Mouse (Mus musculus) lung, postnatal 0 days (tissue): ENCODE results near the gene Babam2. TPM values are rescaled to one million over a fixed set of nuclear protein-coding genes. Genes with fewer than 3 reads are reported as not detected.

ENCODE experiments used
- ATAC-seq: fragments of 200-750 bp; cut with Nextera tagmentation; 2 replicates; pipeline ENCODE4 v1.8.0; 2017; ENCODE audit warnings: moderate library complexity
- DNase-seq: peaks from one replicate; pipeline ENCODE4 v3.0.0-alpha.2; 2016; ENCODE audit warnings: low spot score
- H3K27ac ChIP-seq: fragments of 300-500 bp; sonication (generic); 2 replicates; pipeline ENCODE4 v1.5.1; 2014; ENCODE audit warnings: antibody characterized with exemption, mild to moderate bottlenecking, low read length, mixed read lengths
- H3K27me3 ChIP-seq: fragments of 300-500 bp; sonication (generic); replicated peaks from 2 replicates; pipeline ENCODE4 v1.6.1; 2014; ENCODE audit warnings: low read length, mixed read lengths; ENCODE audit not compliant: insufficient read depth
- H3K36me3 ChIP-seq: fragments of 300-500 bp; sonication (generic); 2 replicates; pipeline ENCODE4 v1.6.1; 2014; ENCODE audit warnings: low read length, mixed read lengths; ENCODE audit not compliant: insufficient read depth
- H3K4me1 ChIP-seq: fragments of 300-500 bp; sonication (generic); 2 replicates; pipeline ENCODE4 v1.6.1; 2014; ENCODE audit warnings: antibody characterized with exemption, low read depth, low read length, mixed read lengths; ENCODE audit not compliant: insufficient read depth
- H3K4me2 ChIP-seq: fragments of 300-500 bp; sonication (generic); replicated peaks from 2 replicates; pipeline ENCODE4 v1.6.1; 2014; ENCODE audit warnings: low read depth, mild to moderate bottlenecking, low read length, moderate library complexity, mixed read lengths
- H3K4me3 ChIP-seq: fragments of 300-500 bp; sonication (generic); 2 replicates; pipeline ENCODE4 v1.5.1; 2014; ENCODE audit warnings: low read depth, low read length
- H3K9ac ChIP-seq: fragments of 300-500 bp; sonication (generic); replicated peaks from 2 replicates; pipeline ENCODE4 v1.6.1; 2014; ENCODE audit warnings: low read depth, mild to moderate bottlenecking
- H3K9me3 ChIP-seq: fragments of 300-500 bp; sonication (generic); 2 replicates; pipeline ENCODE4 v1.6.1; 2016; ENCODE audit warnings: low read length, mixed read lengths
- CTCF ChIP-seq: IDR thresholded peaks from 2 replicates; pipeline ENCODE4 v1.5.1; 2016; ENCODE audit warnings: antibody characterized with exemption, mild to moderate bottlenecking
- EP300 ChIP-seq: IDR thresholded peaks from 2 replicates; pipeline ENCODE4 v1.6.1; 2016; ENCODE audit warnings: antibody characterized with exemption, mild to moderate bottlenecking, control low read depth
- WGBS: fragments of 180-500 bp; shearing (Covaris S2); extraction: QIAGEN DNeasy Blood & Tissue Kit; methylation state at CpG from one replicate; pipeline ENCODE4 v1.1.7; 2014; 5-methylcytosine and 5-hydroxymethylcytosine counted together
- polyA plus RNA-seq: library from polyadenylated mRNA; unstranded; fragments of >200 nt; fragmentation: Nextera tagmentation; extraction: Ambion mirVana; gene quantifications from 2 replicates; pipeline ENCODE4 v1.2.1, GENCODE M21; 2015

Gene Babam2
- polyA plus RNA-seq, 1 experiment from 2014 or later, result 39.4 TPM

DNA sequence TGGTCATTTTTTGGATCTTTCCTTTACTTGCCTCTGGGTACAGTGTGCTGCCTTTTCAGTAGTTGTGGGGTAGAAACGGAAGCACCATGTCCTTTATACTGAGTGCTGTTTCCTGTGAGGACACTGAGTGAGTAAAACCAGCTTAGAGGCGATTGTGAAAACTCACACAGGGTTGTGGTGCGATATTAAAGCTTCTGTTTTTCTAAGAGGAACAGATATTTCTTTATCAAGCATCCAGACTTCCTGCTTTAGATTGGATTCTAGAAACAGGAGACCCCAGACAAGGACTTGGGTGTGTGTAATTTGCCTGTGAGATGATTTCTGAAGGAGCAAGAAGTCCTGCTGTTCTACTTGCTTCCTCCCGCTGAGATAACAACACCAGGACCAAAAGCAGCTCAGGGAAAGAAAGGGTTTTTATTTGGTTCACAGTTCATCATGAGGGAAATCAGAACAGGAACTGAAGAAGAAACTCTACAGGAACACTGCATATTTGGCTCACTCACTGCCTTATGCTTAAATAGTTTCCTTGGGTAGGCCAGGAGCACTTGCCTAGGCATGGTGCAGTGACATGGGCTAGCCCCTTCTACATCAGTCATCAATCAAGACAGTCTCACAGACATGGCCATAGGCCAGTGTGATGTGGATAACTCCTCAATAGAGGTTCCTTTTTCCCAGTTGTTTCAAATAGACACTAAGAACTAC lies 69.5 kb downstream of the Babam2 start:
- peak; percentile 66 for ATAC-seq
- peak; percentile 46 for DNase-seq
- peak overlapping the region; percentile 43 for H3K27ac ChIP-seq

DNA sequence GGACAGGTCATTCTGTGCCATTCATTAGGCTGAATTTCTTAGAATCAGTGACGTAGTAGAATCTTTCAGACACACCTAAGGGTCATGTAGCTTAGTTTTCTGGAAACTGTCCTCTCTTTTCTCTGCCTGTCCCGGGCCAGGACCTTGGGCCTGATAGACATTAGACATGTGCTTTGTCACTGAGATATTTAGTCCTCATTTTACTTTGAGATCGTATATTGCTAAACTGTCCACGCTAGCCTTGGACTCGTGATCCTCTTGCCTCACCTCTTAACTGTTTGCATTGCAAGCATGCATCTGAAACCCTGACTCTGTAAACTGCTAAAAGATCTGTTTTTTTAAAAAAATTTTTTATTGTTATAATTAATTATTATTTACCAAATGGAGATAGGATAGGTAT lies 74.0 kb downstream of the Babam2 start:
- Histone ChIP-seq H3K27me3 (no peaks in the 10 kb centered on the region), H3K4me1 (no peaks in the 10 kb centered on the region), H3K9ac (no peak overlapping the region), H3K27ac (no peak overlapping the region), H3K36me3 (no peaks in the 10 kb centered on the region), H3K4me3 (no peak overlapping the region), H3K9me3 (no peaks in the 10 kb centered on the region), H3K4me2 (no peak overlapping the region)
- WGBS, result 84% methylated on average over 5 of the region's 5 CpGs
- TF ChIP-seq CTCF (no peak), EP300 (no peak)
- ATAC-seq (no peak), DNase-seq (no peak)

More for the DNA sequence above, 69.5 kb downstream of the Babam2 start:
- H3K27me3 ChIP-seq, result no peaks in the 10 kb centered on the region
- WGBS, result 31% methylated on average over 4 of the region's 4 CpGs
- H3K36me3 ChIP-seq, result no peaks in the 10 kb centered on the region
- H3K4me3 ChIP-seq, result no peak overlapping the region
- TF ChIP-seq CTCF (no peak), EP300 (peak; percentile 75)
- no peaks in the 10 kb centered on the region for H3K4me1 ChIP-seq
- no peak overlapping the region for H3K4me2 ChIP-seq
- H3K9ac ChIP-seq, result no peak overlapping the region
- no peaks in the 10 kb centered on the region for H3K9me3 ChIP-seq

DNA sequence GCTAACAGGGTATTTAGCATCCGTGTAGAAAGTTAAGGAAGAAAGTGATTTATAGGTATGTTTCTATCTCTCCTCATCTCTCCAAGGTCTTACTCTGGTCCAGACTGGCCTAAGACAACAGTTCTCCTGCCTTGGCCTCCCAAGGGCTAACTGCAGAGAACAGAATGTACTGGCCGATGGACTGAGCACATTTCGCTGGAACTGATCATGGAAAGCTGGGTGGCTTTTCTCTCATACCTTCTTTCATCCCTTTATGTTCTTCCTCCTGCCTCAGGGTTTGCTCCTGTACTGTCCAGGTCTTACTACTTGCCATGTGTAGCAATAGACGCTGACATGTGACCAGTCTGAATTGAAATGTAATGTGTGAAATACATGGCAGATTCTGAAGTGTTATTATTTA lies 74.4 kb downstream of the Babam2 start:
- no peaks in the 10 kb centered on the region for H3K27me3 ChIP-seq
- no peaks in the 10 kb centered on the region for H3K9me3 ChIP-seq
- WGBS, result 89% methylated on average over 4 of the region's 4 CpGs
- no peak overlapping the region for H3K4me3 ChIP-seq
- H3K4me2 ChIP-seq, result no peak overlapping the region
- ATAC-seq (no peak), DNase-seq (no peak)
- TF ChIP-seq CTCF (no peak), EP300 (no peak)
- no peak overlapping the region for H3K27ac ChIP-seq
- no peak overlapping the region for H3K9ac ChIP-seq
- H3K36me3 ChIP-seq, result no peaks in the 10 kb centered on the region
- H3K4me1 ChIP-seq, result no peaks in the 10 kb centered on the region

DNA sequence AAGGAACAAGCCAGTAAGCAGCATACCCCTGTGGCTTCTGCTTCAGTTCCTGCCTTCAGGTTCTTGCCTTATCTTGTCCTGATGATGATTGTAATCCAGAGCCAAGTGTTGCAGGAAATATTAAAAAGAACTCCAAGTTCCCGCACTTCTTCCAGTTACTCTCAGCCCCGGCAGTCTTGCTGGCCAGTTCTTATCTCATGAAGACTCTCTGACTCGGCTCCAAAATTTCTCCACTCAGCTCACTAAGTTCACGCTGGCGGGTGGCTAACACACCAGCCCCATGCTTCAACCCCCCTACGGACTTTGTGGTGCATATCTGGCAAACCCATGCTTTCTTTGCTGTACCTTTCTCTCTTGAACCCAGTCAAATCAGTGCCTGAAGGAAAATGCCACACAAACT lies 77.5 kb downstream of the Babam2 start:
- 78% methylated on average over 6 of the region's 6 CpGs for WGBS
- Histone ChIP-seq H3K9ac (no peak overlapping the region), H3K4me2 (no peak overlapping the region), H3K36me3 (no peaks in the 10 kb centered on the region), H3K27me3 (no peaks in the 10 kb centered on the region), H3K4me1 (no peaks in the 10 kb centered on the region), H3K9me3 (no peaks in the 10 kb centered on the region), H3K27ac (no peak overlapping the region), H3K4me3 (no peak overlapping the region)
- TF ChIP-seq CTCF, result no peak
- no peak for TF ChIP-seq EP300
- ATAC-seq, result no peak
- no peak for DNase-seq

DNA sequence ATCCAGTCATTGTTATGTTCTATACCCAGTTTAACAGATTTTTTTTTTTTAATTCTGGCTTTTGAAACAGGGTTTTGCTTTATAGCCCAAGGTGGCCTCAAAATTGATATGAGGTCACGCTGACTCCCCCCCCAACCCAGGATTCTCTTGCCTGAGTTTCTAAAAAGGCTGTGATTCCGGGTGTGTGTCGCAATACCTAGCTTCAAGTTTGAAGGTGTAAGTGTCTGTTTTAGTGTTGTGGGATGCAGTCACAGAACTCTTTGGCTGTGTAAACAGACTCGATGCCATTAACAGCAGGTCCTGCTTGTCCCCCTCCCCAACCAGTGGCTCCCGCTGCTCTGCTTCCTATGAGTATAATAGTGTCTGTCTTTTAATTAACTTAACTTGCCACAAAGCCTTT lies 84.1 kb downstream of the Babam2 start:
- no peaks in the 10 kb centered on the region for H3K27me3 ChIP-seq
- no peak for ATAC-seq
- WGBS, result 79% methylated on average over 5 of the region's 5 CpGs
- H3K9me3 ChIP-seq, result no peaks in the 10 kb centered on the region
- no peaks in the 10 kb centered on the region for H3K36me3 ChIP-seq
- no peak for DNase-seq
- no peak overlapping the region for H3K9ac ChIP-seq
- H3K4me2 ChIP-seq, result no peak overlapping the region
- no peaks in the 10 kb centered on the region for H3K4me1 ChIP-seq
- no peak for TF ChIP-seq EP300
- TF ChIP-seq CTCF, result no peak
- H3K4me3 ChIP-seq, result no peak overlapping the region
- H3K27ac ChIP-seq, result no peak overlapping the region

DNA sequence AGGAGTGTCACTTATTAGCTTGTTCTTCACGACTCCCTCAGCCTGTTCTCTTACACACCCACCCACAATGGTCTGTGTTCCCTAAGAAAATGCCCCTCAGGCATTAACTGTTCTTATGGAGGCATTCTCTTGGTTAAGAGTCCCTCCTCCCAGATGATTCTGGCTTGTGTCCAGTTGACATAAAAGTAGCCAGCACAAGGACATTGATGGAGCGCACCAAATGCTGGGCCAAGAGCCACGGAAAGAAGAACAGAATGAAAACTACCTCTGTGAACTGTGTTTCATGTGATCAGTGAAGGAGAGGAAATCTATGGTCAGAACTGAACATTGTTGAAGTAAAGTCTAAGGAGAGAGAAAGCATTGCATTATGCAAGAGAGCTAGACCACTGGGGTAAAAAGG lies 89.7 kb downstream of the Babam2 start:
- no peak overlapping the region for H3K4me2 ChIP-seq
- H3K27ac ChIP-seq, result no peak overlapping the region
- no peaks in the 10 kb centered on the region for H3K27me3 ChIP-seq
- H3K9ac ChIP-seq, result no peak overlapping the region
- ATAC-seq (no peak), DNase-seq (no peak)
- H3K36me3 ChIP-seq, result no peaks in the 10 kb centered on the region
- no peaks in the 10 kb centered on the region for H3K9me3 ChIP-seq
- H3K4me1 ChIP-seq, result no peaks in the 10 kb centered on the region
- TF ChIP-seq EP300, result no peak
- no peak for TF ChIP-seq CTCF
- 49% methylated on average over 3 of the region's 3 CpGs for WGBS
- H3K4me3 ChIP-seq, result no peak overlapping the region
